Comparison of ENCODE assay signal across 7 mouse cellular contexts in genomic region chr11:72796773-72797338, GRCm38 (mm10). TPM values are rescaled to one million over a fixed set of nuclear protein-coding genes. Genes with fewer than 3 reads are reported as not detected.
A peak's percentile ranks its signal among the peaks of the same experiment; 100 is the strongest.
DNase-seq lines count a peak whose midpoint lies in the region; ATAC-seq lines count a peak whose summit lies in the region.

No protein-coding gene starts in this region.

- H3K4me3 ChIP-seq in lung, embryonic 16.5 days (ENCODE audit: low read length): peak overlapping the region; percentile 72
- peak overlapping the region; percentile 98 for H3K4me3 ChIP-seq in embryonic facial prominence, embryonic 13.5 days
- H3K4me3 ChIP-seq in limb, embryonic 10.5 days: peak overlapping the region; percentile 98

- no peak for ATAC-seq in lung, embryonic 16.5 days (ENCODE audit: low read depth)
- ATAC-seq in embryonic facial prominence, embryonic 13.5 days (ENCODE audit: insufficient number of reproducible peaks, insufficient read depth, low FRiP score, low TSS enrichment, low read depth): no peak

- H3K27ac ChIP-seq in lung, embryonic 16.5 days (ENCODE audit: low read length): peak overlapping the region; percentile 32; the same call in 1 of the 2 replicates
- no peak overlapping the region for H3K27ac ChIP-seq in embryonic facial prominence, embryonic 13.5 days
- peak overlapping the region; percentile 93; the same call in 1 of the 2 replicates for H3K27ac ChIP-seq in limb, embryonic 10.5 days

- WGBS in lung, embryonic 16.5 days: 10% methylated on average over 10 of the region's 10 CpGs
- 19% methylated on average over 10 of the region's 10 CpGs for WGBS in embryonic facial prominence, embryonic 13.5 days
- 22% methylated on average over 10 of the region's 10 CpGs for WGBS in limb, embryonic 10.5 days

- no peaks in the 10 kb centered on the region for H3K9me3 ChIP-seq in lung, embryonic 16.5 days (ENCODE audit: control insufficient read depth, low read length)
- H3K9me3 ChIP-seq in embryonic facial prominence, embryonic 13.5 days: no peaks in the 10 kb centered on the region
- H3K9me3 ChIP-seq in limb, embryonic 10.5 days (replicated peaks): no peaks in the 10 kb centered on the region

- peak overlapping the region; percentile 87 for H3K9ac ChIP-seq in lung, embryonic 16.5 days (ENCODE audit: low read length)
- H3K9ac ChIP-seq in embryonic facial prominence, embryonic 13.5 days: peak overlapping the region; percentile 94

- no peak for DNase-seq in lung, postnatal 25 days (ENCODE audit: low spot score)
- no peak for DNase-seq in limb, embryonic 10.5 days (ENCODE audit: low spot score)
- peak; percentile 4 for DNase-seq in splenic B cell, adult 2 months (ENCODE audit: low read depth, low spot score)
- no peak for DNase-seq in left cerebral cortex, adult 8-10 months (ENCODE audit: low spot score in 2 of 2)
- no peak for DNase-seq in cerebellum, adult 8-10 months

- H3K36me3 ChIP-seq in lung, embryonic 16.5 days (ENCODE audit: control insufficient read depth, insufficient read depth, low read length): no peaks in the 10 kb centered on the region
- no peaks in the 10 kb centered on the region for H3K36me3 ChIP-seq in embryonic facial prominence, embryonic 13.5 days
- H3K36me3 ChIP-seq in limb, embryonic 10.5 days: no peaks in the 10 kb centered on the region
- H3K36me3 ChIP-seq in splenic B cell, adult 2 months (ENCODE audit: control insufficient read depth, insufficient read depth, low read length, poor library complexity, severe bottlenecking): no peaks in the 10 kb centered on the region

- peak overlapping the region; percentile 91 for H3K4me2 ChIP-seq in lung, embryonic 16.5 days (ENCODE audit: low read depth, low read length)
- peak overlapping the region; percentile 93 for H3K4me2 ChIP-seq in embryonic facial prominence, embryonic 13.5 days

- H3K4me1 ChIP-seq in lung, embryonic 16.5 days (replicated peaks; ENCODE audit: control insufficient read depth, insufficient read depth, low read length): peaks cover 9% of the 10 kb centered on the region
- H3K4me1 ChIP-seq in embryonic facial prominence, embryonic 13.5 days: peaks cover 12% of the 10 kb centered on the region
- peaks cover 18% of the 10 kb centered on the region for H3K4me1 ChIP-seq in limb, embryonic 10.5 days

- no peaks in the 10 kb centered on the region for H3K27me3 ChIP-seq in lung, embryonic 16.5 days (ENCODE audit: control insufficient read depth, insufficient read depth, low read depth, low read length)
- no peaks in the 10 kb centered on the region for H3K27me3 ChIP-seq in embryonic facial prominence, embryonic 13.5 days
- no peaks in the 10 kb centered on the region for H3K27me3 ChIP-seq in limb, embryonic 10.5 days (ENCODE audit: low read depth, poor library complexity, severe bottlenecking)
- H3K27me3 ChIP-seq in splenic B cell, adult 2 months (ENCODE audit: control insufficient read depth, insufficient read depth, low read length, poor library complexity, severe bottlenecking): no peaks in the 10 kb centered on the region

RNA-seq across cellular contexts. Expression of gene Zzef1, which starts 0.8 kb away (rescaled TPM):
- 9.0 and 9.6 TPM in 2 replicates for polyA plus RNA-seq in lung, embryonic 16.5 days (2015; fragmentation: Nextera tagmentation; extraction: Ambion mirVana)
- polyA plus RNA-seq in embryonic facial prominence, embryonic 13.5 days (2015; fragmentation: Nextera tagmentation; extraction: Ambion mirVana): 10.6 and 11.6 TPM in 2 replicates
- polyA plus RNA-seq in limb, embryonic 10.5 days (2016; fragmentation: Nextera tagmentation; extraction: Ambion mirVana): 6.4 and 6.6 TPM in 2 replicates
- 10 to 100 TPM; 39.9 to 45.9 (median 42.9) TPM for total RNA-seq in left cerebral cortex, adult 8-10 months (2022)

RNA-seq across cellular contexts. Expression of gene Cyb5d2, which starts 0.9 kb away (rescaled TPM):
- polyA plus RNA-seq in lung, embryonic 16.5 days (2015; fragmentation: Nextera tagmentation; extraction: Ambion mirVana): 6.6 and 7.4 TPM in 2 replicates
- polyA plus RNA-seq in embryonic facial prominence, embryonic 13.5 days (2015; fragmentation: Nextera tagmentation; extraction: Ambion mirVana): 7.8 and 8.5 TPM in 2 replicates
- polyA plus RNA-seq in limb, embryonic 10.5 days (2016; fragmentation: Nextera tagmentation; extraction: Ambion mirVana): 3.6 and 4.7 TPM in 2 replicates
- 10 to 100 TPM; 16.9 to 18.6 (median 17.7) TPM for total RNA-seq in left cerebral cortex, adult 8-10 months (2022)
